In genomic region chr16:10565278-10565885, GRCm38 (mm10) we compare ENCODE assay signal across 1 mouse cellular context.
TF ChIP-seq lines count a peak whose summit lies in the region.

No protein-coding gene starts in this region.

TF ChIP-seq in CH12.LX, 34 proteins besides CTCF, POLR2A, EP300 and RAD21 (continued from another document):
- TF ChIP-seq CHD2 (IDR thresholded peaks at IDR 0.05; ENCODE audit: low read length) (no peak), MAZ (IDR thresholded peaks at IDR 0.05; ENCODE audit: low read depth, low read length) (0 out of 2 replicates have a peak, but pooled peaks have one; percentile 59)
TF ChIP-seq in CH12.LX: peak in this region for 4.
